Mouse (Mus musculus) lung, embryonic 14.5 days (tissue): Measurements from ENCODE around the gene Ankrd13d. TPM values are rescaled to one million over a fixed set of nuclear protein-coding genes. Genes with fewer than 3 reads are reported as not detected.
A peak's percentile ranks its signal among the peaks of the same experiment; 100 is the strongest.

Experiments used
- ATAC-seq: fragments of 200-750 bp; cut with Nextera tagmentation; 2 replicates; pipeline ENCODE4 v1.8.0; 2017; ENCODE audit warnings: mild to moderate bottlenecking, moderate TSS enrichment, moderate library complexity; ENCODE audit not compliant: insufficient read depth
- DNase-seq: peaks from one replicate; pipeline ENCODE4 v3.0.0-alpha.2; 2015
- H3K27ac ChIP-seq: fragments of 300-500 bp; sonication (generic); 2 replicates; pipeline ENCODE4 v1.5.1; 2014; ENCODE audit warnings: low read depth, mild to moderate bottlenecking, moderate library complexity
- H3K27me3 ChIP-seq: fragments of 300-500 bp; sonication (generic); 2 replicates; pipeline ENCODE4 v1.6.1; 2014; ENCODE audit warnings: low read length, control low read depth; ENCODE audit not compliant: insufficient read depth
- H3K36me3 ChIP-seq: fragments of 300-500 bp; sonication (generic); 2 replicates; pipeline ENCODE4 v1.6.1; 2014; ENCODE audit warnings: control low read depth; ENCODE audit not compliant: insufficient read depth
- H3K4me1 ChIP-seq: fragments of 300-500 bp; sonication (generic); 2 replicates; pipeline ENCODE4 v1.6.1; 2014; ENCODE audit warnings: antibody characterized with exemption, control low read depth; ENCODE audit not compliant: insufficient read depth
- H3K4me2 ChIP-seq: fragments of 300-500 bp; sonication (generic); 2 replicates; pipeline ENCODE4 v1.6.1; 2014; ENCODE audit warnings: mild to moderate bottlenecking
- H3K4me3 ChIP-seq: fragments of 300-500 bp; sonication (generic); 2 replicates; pipeline ENCODE4 v1.5.1; 2014; ENCODE audit warnings: low read depth, low read length
- H3K9ac ChIP-seq: fragments of 300-500 bp; sonication (generic); 2 replicates; pipeline ENCODE4 v1.6.1; 2014
- H3K9me3 ChIP-seq: fragments of 300-500 bp; sonication (generic); 2 replicates; pipeline ENCODE4 v1.6.1; 2016; ENCODE audit warnings: low read depth, low read length, control low read depth
- CTCF ChIP-seq: IDR thresholded peaks from 2 replicates; pipeline ENCODE4 v1.5.1; 2016; ENCODE audit warnings: antibody characterized with exemption, low read depth
- WGBS: fragments of 180-500 bp; shearing (Covaris S2); extraction: QIAGEN DNeasy Blood & Tissue Kit; methylation state at CpG from one replicate; pipeline ENCODE4 v1.1.7; 2014; 5-methylcytosine and 5-hydroxymethylcytosine counted together
- polyA plus RNA-seq: library from polyadenylated mRNA; unstranded; fragments of >200 nt; fragmentation: Nextera tagmentation; extraction: Ambion mirVana; gene quantifications from 2 replicates; pipeline ENCODE4 v1.2.1, GENCODE M21; 2014

Ankrd13d gene
- polyA plus RNA-seq = 2.4 and 2.8 TPM in 2 replicates

DNA sequence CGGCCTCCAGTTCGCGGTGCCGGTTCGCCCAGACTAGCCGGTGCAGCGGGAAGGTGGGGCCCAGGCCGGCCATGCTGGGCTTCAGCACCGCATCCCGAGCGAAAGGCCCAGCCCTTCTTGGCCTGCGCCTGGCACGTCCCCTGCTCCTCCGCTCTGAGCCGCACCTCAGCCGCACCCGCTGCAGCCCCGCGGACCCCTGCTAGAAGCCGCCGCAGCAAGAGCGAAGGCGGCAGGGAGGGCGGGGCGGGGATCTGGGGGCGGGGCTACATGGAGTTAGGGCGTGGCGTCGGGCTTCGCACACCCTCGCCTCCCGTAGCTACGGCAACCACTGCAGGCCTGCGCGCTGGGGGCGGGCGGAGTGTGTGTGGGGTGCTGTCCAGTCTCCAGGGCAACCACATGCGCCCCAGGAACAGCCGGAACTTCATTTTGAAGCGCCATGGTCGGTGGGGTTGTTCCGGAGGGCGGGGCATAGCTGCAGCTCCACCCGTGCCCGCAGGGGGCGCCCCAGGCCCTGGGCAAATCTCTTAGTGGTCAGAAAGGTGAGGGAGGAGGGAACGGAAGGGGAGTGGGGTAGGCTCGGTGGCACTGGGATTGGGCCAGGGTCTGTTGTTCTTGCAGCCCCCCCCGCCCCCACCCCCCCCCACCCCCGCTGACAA is at the start of gene Ankrd13d:
TSS of gene Ankrd13d (minus strand) at position 240 of the 656 bp plus-strand sequence.
- Histone ChIP-seq H3K9ac (peak within 1 kb of the TSS; percentile 46), H3K27me3 (no peaks in the 10 kb centered on the region), H3K9me3 (peaks cover 4% of the 10 kb centered on the region; the same call in 1 of the 2 replicates), H3K4me1 (0 out of 2 replicates have a peak, but pooled peaks cover 3% of the 10 kb centered on the region), H3K36me3 (peaks cover 30% of the 10 kb centered on the region), H3K4me3 (peak within 1 kb of the TSS; percentile 49), H3K4me2 (peak within 1 kb of the TSS; percentile 76), H3K27ac (0 out of 2 replicates have a peak within 1 kb of the TSS, but pooled peaks have one; percentile 12)
- WGBS = under 1% methylated on average over 49 of the region's 50 CpGs
- DNase-seq (peak; percentile 92), ATAC-seq (peak; percentile 95)
- TF ChIP-seq CTCF = peak; percentile 84

DNA sequence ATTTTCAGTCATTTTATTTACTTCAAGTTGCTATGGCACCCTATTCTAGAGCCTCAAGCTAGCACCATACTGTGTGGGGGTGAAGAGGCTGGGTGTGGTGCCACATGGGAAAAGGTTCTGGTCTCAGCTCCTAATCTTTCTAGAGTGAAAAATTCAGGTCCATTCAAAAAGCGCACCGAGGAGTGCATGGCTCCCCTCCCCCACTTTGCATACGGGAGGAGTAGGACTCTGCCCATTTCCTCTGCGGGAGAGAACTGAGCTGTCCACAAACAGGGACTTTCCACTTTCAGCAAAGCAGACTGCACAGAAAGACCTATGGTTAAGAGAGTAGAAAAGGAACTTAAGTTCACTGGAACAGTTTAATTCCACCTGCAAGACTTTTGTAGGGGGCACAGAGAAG is 49.7 kb upstream of the Ankrd13d start:
- H3K36me3 ChIP-seq = peaks cover 51% of the 10 kb centered on the region
- peak overlapping the region; percentile 60 for H3K4me3 ChIP-seq
- no peaks in the 10 kb centered on the region for H3K9me3 ChIP-seq
- H3K27ac ChIP-seq = peak overlapping the region; percentile 93
- peak; percentile 78 for DNase-seq
- WGBS = under 1% methylated on average over 4 of the region's 4 CpGs
- peak overlapping the region; percentile 86 for H3K4me2 ChIP-seq
- ATAC-seq = no peak; the same call in 1 of the 2 replicates
- no peaks in the 10 kb centered on the region for H3K27me3 ChIP-seq
- peak overlapping the region; percentile 68 for H3K9ac ChIP-seq
- 0 out of 2 replicates have a peak, but pooled peaks cover 3% of the 10 kb centered on the region for H3K4me1 ChIP-seq
- TF ChIP-seq CTCF = no peak

DNA sequence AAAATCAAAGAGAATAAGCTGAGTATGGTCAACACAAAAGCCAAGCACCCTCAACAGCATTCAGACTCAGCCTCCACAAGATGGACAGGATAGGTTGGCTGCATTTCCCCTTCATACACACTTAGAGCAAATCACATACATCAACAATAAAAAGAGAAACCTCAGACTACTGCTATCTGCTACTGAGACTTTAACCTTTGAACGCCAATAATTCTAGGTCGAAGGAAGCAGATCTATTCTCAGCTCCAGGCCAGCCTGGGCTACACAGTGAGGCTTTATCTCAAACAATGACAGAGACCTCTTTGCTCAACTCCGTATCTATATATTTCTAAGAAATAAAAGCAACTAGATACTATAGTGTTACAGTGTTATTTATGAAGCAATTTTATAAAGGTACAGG is 48.3 kb upstream of the Ankrd13d start:
- Histone ChIP-seq H3K9me3 (no peaks in the 10 kb centered on the region), H3K36me3 (peaks cover 58% of the 10 kb centered on the region), H3K9ac (no peak overlapping the region), H3K27me3 (no peaks in the 10 kb centered on the region), H3K4me1 (0 out of 2 replicates have a peak, but pooled peaks cover 3% of the 10 kb centered on the region), H3K27ac (no peak overlapping the region), H3K4me2 (no peak overlapping the region), H3K4me3 (no peak overlapping the region)
- WGBS = 81% methylated on average over 3 of the region's 3 CpGs
- DNase-seq = no peak
- ATAC-seq = no peak
- no peak for TF ChIP-seq CTCF

DNA sequence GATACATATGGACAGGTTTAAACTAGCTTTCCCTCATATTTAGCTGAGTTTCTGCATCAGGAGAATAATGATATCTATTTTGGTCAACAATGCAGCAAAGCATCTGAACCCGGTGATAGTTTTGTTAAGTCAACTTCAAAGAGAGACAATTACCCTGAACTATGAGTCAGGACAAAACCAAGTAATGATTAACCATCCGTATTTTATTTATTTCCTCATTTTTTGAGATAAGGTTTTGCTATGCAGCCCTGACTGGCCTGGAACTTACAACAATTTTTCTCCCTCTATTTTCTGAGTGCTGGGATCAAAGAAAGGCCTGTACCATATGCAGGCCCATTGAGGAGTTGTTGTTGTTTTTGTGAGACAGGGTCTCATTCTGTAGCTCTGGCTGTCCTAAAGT is 47.7 kb upstream of the Ankrd13d start:
- Histone ChIP-seq H3K9me3 (no peaks in the 10 kb centered on the region), H3K27me3 (no peaks in the 10 kb centered on the region), H3K9ac (no peak overlapping the region), H3K4me2 (no peak overlapping the region), H3K4me3 (no peak overlapping the region), H3K4me1 (0 out of 2 replicates have a peak, but pooled peaks cover 3% of the 10 kb centered on the region), H3K27ac (no peak overlapping the region), H3K36me3 (peaks cover 65% of the 10 kb centered on the region)
- ATAC-seq (no peak), DNase-seq (no peak)
- TF ChIP-seq CTCF = no peak
- 79% methylated on average over 2 of the region's 2 CpGs for WGBS

DNA sequence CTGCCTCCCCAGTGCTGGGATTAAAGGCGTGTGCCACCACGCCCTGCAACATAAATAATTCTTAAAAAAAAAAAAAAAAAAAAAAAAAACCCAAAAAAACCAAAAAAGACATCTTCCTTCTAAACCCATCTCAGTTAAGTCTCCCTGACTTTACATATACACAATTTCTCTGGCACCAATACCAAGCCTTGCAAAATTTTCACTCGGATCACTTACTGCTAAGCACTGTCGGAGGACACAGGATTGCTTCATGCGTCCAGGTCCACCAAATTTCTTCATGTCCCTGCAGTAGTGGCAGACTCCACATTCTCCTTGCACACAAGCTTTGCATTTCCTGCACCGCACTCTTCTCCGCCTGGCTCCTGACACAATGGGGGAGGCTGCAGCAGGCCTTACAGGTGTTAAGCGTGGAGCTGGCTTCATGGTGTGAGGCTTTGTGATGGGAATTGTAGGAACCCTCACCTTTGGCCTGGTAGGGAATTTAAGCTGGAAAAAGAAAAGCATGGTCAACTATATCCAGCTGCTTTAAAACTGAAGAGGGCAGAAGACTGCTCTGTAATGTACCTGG is 45.9 kb upstream of the Ankrd13d start:
- Histone ChIP-seq H3K36me3 (peaks cover 77% of the 10 kb centered on the region), H3K4me1 (no peaks in the 10 kb centered on the region), H3K4me3 (no peak overlapping the region), H3K9ac (no peak overlapping the region), H3K9me3 (no peaks in the 10 kb centered on the region), H3K27me3 (no peaks in the 10 kb centered on the region), H3K4me2 (no peak overlapping the region), H3K27ac (no peak overlapping the region)
- ATAC-seq = no peak
- DNase-seq = no peak
- TF ChIP-seq CTCF = no peak
- WGBS = 95% methylated on average over 8 of the region's 8 CpGs

DNA sequence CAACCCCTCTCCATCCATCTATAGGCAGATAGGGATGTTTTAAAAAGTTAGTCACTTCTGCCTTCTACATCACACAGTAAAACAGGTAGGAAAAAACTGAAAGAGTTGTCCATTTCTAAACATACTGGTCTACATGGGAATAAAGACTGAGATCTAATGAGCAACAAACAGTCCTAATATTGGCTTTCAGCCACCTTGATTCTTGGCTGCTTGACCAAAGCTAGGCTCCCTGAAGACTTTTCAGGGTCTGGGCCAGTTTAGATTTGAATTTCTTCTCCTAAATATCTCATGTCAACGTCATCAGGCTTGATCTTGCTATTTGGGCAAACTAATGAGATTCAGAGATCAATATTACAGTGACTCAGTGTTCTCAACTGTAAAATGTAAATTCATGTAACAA is 43.9 kb upstream of the Ankrd13d start:
- H3K27me3 ChIP-seq = no peaks in the 10 kb centered on the region
- H3K4me2 ChIP-seq = no peak overlapping the region
- no peak overlapping the region for H3K4me3 ChIP-seq
- WGBS = 70% methylated on average over 1 of the region's 1 CpGs
- no peak overlapping the region for H3K9ac ChIP-seq
- DNase-seq (no peak), ATAC-seq (no peak)
- H3K36me3 ChIP-seq = peaks cover 96% of the 10 kb centered on the region
- H3K4me1 ChIP-seq = no peaks in the 10 kb centered on the region
- H3K27ac ChIP-seq = no peak overlapping the region
- H3K9me3 ChIP-seq = no peaks in the 10 kb centered on the region
- TF ChIP-seq CTCF = no peak

DNA sequence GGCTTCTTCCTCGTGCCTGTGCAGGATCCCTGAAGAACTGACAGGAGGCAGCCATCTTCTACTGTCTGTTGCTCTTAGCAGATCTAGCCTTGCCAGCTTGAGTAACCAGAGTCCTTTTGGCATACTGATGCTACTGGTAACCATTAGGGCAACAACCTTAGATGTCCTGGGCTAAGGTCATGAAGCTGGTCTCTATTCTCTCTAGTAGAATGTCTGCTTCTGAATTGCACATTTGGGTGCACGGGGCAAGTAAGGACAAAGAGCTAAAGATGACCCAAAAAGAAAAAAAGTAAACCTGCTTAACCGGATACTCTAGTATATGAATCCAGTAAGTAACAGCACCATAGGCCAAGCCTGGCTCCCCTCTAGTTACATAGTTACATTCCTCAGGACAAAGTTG is 43.2 kb upstream of the Ankrd13d start:
- Histone ChIP-seq H3K4me3 (no peak overlapping the region), H3K9ac (no peak overlapping the region), H3K4me1 (no peaks in the 10 kb centered on the region), H3K27ac (no peak overlapping the region), H3K4me2 (no peak overlapping the region), H3K36me3 (peaks cover 96% of the 10 kb centered on the region), H3K9me3 (no peaks in the 10 kb centered on the region), H3K27me3 (no peaks in the 10 kb centered on the region)
- DNase-seq (no peak), ATAC-seq (no peak)
- no peak for TF ChIP-seq CTCF
- WGBS = 76% methylated on average over 3 of the region's 3 CpGs
